Mouse (Mus musculus) left cerebral cortex, adult 2 months (tissue): ENCODE measurements around the gene Msh4. TPM values are rescaled to one million over a fixed set of nuclear protein-coding genes. Genes with fewer than 3 reads are reported as not detected.

Source experiments
- DNase-seq, 2 experiments: peaks; one replicate each; pipeline ENCODE4 v3.0.0; 2021 to 2022; ENCODE audit warnings: low spot score in 2 of 2, mixed read lengths in 1 of 2; ENCODE audit errors: extremely low spot score in 1 of 2
- H3K27ac ChIP-seq: fragments of 200-600 bp; 2 replicates; pipeline ENCODE4 v1.8.1; 2022
- H3K4me3 ChIP-seq: fragments of 200-600 bp; 2 replicates; pipeline ENCODE4 v1.8.1; 2022
- CTCF ChIP-seq: fragments of 200-600 bp; IDR thresholded peaks from 2 replicates; pipeline ENCODE4 v1.8.1; 2022; ENCODE audit warnings: antibody characterized with exemption, mild to moderate bottlenecking, moderate library complexity
- intact Hi-C: fragments of 180-260 bp; cut with DNase I; formaldehyde crosslinking; loops from one replicate; pipeline ENCODE4 v1.15.1; 2025
- total RNA-seq, 2 experiments: library from RNA; stranded (reverse); gene quantifications; 2 replicates each; pipeline ENCODE4 v1.2.3; 2021

Msh4 gene
- total RNA-seq, 2 experiments from 2014 or later = 0.30 to 0.36 TPM

GRCm38 (mm10) chr3:153932461-153932860, 26.5 kb upstream of the Msh4 start:
- Histone ChIP-seq H3K4me3 (no peak overlapping the region), H3K27ac (no peak overlapping the region)
- TF ChIP-seq CTCF = no peak
- intact Hi-C loops = no loop called here
- DNase-seq = no peak

DNA sequence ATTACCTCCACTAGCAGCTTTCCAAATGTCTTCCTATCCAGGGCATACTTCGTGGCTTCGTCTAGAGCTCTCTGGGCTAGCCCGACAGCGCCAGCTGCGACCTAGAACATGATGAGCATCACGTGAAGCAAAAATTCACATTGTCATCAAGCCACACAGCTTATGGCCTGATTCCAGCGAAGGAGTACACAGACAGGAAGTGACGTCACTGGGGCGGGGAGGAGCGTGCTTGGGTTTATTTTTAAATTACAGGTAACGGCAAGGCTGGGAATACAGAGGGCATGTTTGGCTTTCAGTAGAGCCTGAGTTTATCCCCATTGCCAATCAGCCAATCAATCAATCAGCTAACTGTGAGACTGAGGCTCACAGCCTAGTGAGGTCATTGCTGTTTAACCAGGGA, 23.6 kb upstream of the Msh4 start:
- H3K4me3 ChIP-seq = no peak overlapping the region
- intact Hi-C loops = no loop called here
- TF ChIP-seq CTCF = no peak
- DNase-seq = no peak
- no peak overlapping the region for H3K27ac ChIP-seq

- TF ChIP-seq CTCF = no peak
- H3K4me3 ChIP-seq = no peak overlapping the region
- intact Hi-C loops = no loop called here
- H3K27ac ChIP-seq = no peak overlapping the region
- no peak for DNase-seq
These were observed 20.4 kb upstream of the Msh4 start for GRCm38 (mm10) chr3:153926333-153926732.

GRCm38 (mm10) chr3:153921147-153921910, 15.4 kb upstream of the Msh4 start:
- intact Hi-C loops = no loop called here
- no peak for DNase-seq
- Histone ChIP-seq H3K4me3 (no peak overlapping the region), H3K27ac (no peak overlapping the region)
- no peak for TF ChIP-seq CTCF

DNA sequence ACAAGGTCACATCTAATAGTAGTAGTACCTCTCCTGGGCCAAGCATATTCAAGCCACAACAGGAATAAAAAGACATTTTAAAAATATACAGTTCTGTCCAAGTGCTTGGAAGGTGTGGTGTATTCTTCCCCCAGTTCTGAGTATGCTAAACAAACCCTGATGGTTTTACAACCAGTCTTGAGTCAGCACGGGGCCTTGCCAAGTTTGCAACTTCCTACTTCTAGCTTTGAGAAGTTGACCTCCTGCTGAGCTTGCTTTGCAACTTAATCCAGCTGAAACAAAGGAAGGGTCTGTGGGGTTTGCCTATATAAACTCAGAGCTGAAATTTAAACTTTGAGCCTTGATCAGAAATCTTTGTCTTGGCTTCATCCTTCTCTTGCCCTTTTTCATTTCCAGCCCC, 11.3 kb upstream of the Msh4 start:
- no peak for DNase-seq
- intact Hi-C loops = no loop called here
- TF ChIP-seq CTCF = no peak
- no peak overlapping the region for H3K4me3 ChIP-seq
- H3K27ac ChIP-seq = no peak overlapping the region

GRCm38 (mm10) chr3:153913510-153914243, 7.7 kb upstream of the Msh4 start:
- intact Hi-C loops = loop anchor here (1.0 kb wide), 2 partner anchors 31 to 188 kb away; partner anchors contain the start of genes Acadm and St6galnac3
- DNase-seq = no peak
- peak overlapping the region; percentile 99 for H3K27ac ChIP-seq
- no peak for TF ChIP-seq CTCF
- peak overlapping the region; percentile 78 for H3K4me3 ChIP-seq

- peak; percentile 96 for DNase-seq
- intact Hi-C loops = loop anchor here (1.0 kb wide), 2 partner anchors 31 to 188 kb away; partner anchors contain the start of genes Acadm and St6galnac3
- peak within 1 kb of the TSS; percentile 78 for H3K4me3 ChIP-seq
- peak within 1 kb of the TSS; percentile 99 for H3K27ac ChIP-seq
- TF ChIP-seq CTCF = no peak; the same call in 1 of the 2 replicates
These were observed 6.9 kb upstream of the Msh4 start, which contains the start of gene Rabggtb for GRCm38 (mm10) chr3:153912546-153913509. TSS of gene Rabggtb (minus strand) at chr3:153913009.

DNA sequence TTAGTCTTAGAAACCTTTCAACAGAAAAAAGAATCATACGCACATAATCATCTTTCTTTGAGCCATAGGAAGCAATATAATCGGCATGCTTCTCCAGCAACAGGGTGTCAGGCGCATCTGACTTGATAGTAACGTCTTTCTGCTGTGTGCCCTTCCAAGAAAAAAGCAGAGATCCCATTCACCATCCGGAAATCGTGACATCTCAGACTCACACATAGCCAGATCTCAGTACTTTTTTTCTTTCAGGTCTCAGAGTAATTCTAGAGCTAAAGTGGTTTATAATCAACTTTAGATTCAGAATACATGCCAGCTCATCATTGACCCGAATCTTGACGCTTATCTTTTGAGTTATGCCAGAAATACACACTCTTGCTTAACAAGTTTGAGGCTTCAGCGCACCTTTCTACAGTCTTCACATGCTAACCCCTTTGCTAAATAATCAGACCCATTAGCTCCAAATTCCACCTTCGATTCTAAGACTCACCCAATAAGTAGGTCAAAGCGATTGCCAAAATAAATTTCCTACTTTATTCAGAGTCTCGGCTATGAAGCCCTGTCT, 6.0 kb upstream of the Msh4 start:
- Histone ChIP-seq H3K4me3 (peak overlapping the region; percentile 78), H3K27ac (peak overlapping the region; percentile 99; the same call in 1 of the 2 replicates)
- no peak for TF ChIP-seq CTCF
- no peak for DNase-seq
- intact Hi-C loops = no loop called here

GRCm38 (mm10) chr3:153911197-153911881, 5.4 kb upstream of the Msh4 start:
- no peak for TF ChIP-seq CTCF
- DNase-seq = no peak
- H3K27ac ChIP-seq = peak overlapping the region; percentile 99; the same call in 1 of the 2 replicates
- intact Hi-C loops = no loop called here
- peak overlapping the region; percentile 78 for H3K4me3 ChIP-seq

DNA sequence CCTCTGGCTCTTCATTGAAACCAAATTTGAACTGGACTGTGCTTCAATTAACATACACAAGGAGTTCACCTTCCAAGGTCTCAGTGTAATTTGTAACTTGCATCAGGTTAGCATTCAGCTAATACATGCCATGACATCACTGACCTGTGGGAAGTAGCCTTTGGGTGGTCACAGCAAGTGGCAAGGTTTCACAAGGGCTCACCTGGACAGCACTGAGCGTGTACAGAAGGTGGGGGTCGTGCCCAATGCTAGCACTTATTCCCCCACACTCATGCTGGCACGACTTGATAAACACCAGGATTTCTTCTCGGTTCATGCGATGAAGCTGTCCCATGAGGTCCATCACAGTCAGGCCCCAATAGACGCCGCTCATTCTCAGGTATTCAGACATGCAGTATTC, 4.6 kb upstream of the Msh4 start:
- no peak overlapping the region for H3K27ac ChIP-seq
- intact Hi-C loops = no loop called here
- DNase-seq = no peak
- peak overlapping the region; percentile 78 for H3K4me3 ChIP-seq
- TF ChIP-seq CTCF = no peak

DNA sequence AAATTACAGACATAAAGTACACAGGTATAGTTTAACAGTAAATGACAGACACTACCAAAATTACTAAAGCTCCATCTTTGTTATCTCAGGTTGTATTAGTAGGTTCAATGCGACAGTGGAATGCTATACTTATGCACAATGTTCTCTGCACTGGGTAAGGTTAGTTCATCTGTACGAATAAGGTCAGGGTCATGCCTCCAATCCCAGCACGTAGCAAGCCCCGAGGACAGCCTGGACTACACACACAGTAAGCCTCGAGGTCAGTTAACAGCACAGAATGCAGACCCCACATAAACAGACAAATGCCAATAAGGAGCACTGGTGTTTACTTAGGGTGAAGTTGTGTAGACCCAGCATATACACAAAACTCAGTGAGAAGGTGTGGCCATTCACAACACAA, 3.0 kb upstream of the Msh4 start:
- H3K27ac ChIP-seq = no peak overlapping the region
- TF ChIP-seq CTCF = no peak
- no peak for DNase-seq
- H3K4me3 ChIP-seq = no peak overlapping the region
- intact Hi-C loops = no loop called here
